Mouse (Mus musculus) liver, adult 2 months (tissue): Measurements from ENCODE around the gene Sema4d. TPM values are rescaled to one million over a fixed set of nuclear protein-coding genes. Genes with fewer than 3 reads are reported as not detected.

Source experiments
- DNase-seq: peaks from one replicate; pipeline ENCODE4 v3.0.0-alpha.2; 2011; ENCODE audit warnings: low read depth, low spot score; ENCODE audit errors: extremely low read depth
- H3K27ac ChIP-seq: fragments of 200-500 bp; replicated peaks from 2 replicates; pipeline ENCODE4 v1.5.1; 2012; ENCODE audit warnings: low read depth, mild to moderate bottlenecking, control low read depth, inconsistent platforms, low read length; ENCODE audit not compliant: insufficient read depth
- H3K27me3 ChIP-seq: fragments of 200-500 bp; 2 replicates; pipeline ENCODE4 v1.6.1; 2012; ENCODE audit warnings: mild to moderate bottlenecking, moderate library complexity, low read length, inconsistent platforms; ENCODE audit not compliant: control insufficient read depth, insufficient read depth
- H3K36me3 ChIP-seq: fragments of 200-500 bp; 2 replicates; pipeline ENCODE4 v1.6.1; 2012; ENCODE audit warnings: low read length, inconsistent platforms; ENCODE audit not compliant: control insufficient read depth, insufficient read depth
- H3K4me1 ChIP-seq: fragments of 200-500 bp; 2 replicates; pipeline ENCODE4 v1.6.1; 2011; ENCODE audit warnings: low read length; ENCODE audit not compliant: control insufficient read depth, insufficient read depth
- H3K4me3 ChIP-seq: fragments of 200-500 bp; 2 replicates; pipeline ENCODE4 v1.5.1; 2011; ENCODE audit warnings: low read depth, mild to moderate bottlenecking, control low read depth, low read length, moderate library complexity; ENCODE audit not compliant: insufficient read depth
- H3K79me2 ChIP-seq: fragments of 200-500 bp; 2 replicates; pipeline ENCODE4 v1.6.1; 2012; ENCODE audit warnings: inconsistent platforms, mild to moderate bottlenecking, low read length, moderate library complexity; ENCODE audit not compliant: control insufficient read depth, insufficient read depth
- H3K9ac ChIP-seq: fragments of 200-500 bp; 2 replicates; pipeline ENCODE4 v1.6.1; 2012; ENCODE audit warnings: low read depth, mild to moderate bottlenecking, control low read depth, inconsistent platforms, low read length
- CTCF ChIP-seq: fragments of 200-500 bp; IDR thresholded peaks from 2 replicates; pipeline ENCODE4 v1.5.1; 2011; ENCODE audit warnings: low read depth, low read length, control low read depth
- POLR2A ChIP-seq: fragments of 200-500 bp; IDR thresholded peaks from 2 replicates; pipeline ENCODE4 v1.6.1; 2011; ENCODE audit warnings: low read length, control low read depth; ENCODE audit not compliant: insufficient read depth; ENCODE audit errors: extremely low read depth
- WGBS: fragments of 180-500 bp; shearing (Covaris S2); methylation state at CpG from one replicate; pipeline ENCODE4 v1.1.7; 2018; 5-methylcytosine and 5-hydroxymethylcytosine counted together
- polyA plus RNA-seq: library from polyadenylated mRNA; depleted of rRNA; stranded (reverse); fragments of >200 nt; gene quantifications from 2 replicates; pipeline ENCODE4 v1.2.3, GENCODE M21; 2012
- total RNA-seq: library from RNA; depleted of rRNA; stranded (reverse); fragments of >200 nt; gene quantifications from 2 replicates; pipeline ENCODE4 v1.2.3, GENCODE M21; 2014

Gene Sema4d
- total and polyA plus RNA-seq, 2 experiments: 0.74 to 0.94 TPM

- WGBS: 90% methylated on average over 10 of the region's 10 CpGs
- Histone ChIP-seq H3K4me3 (no peak overlapping the region), H3K27ac (no peak overlapping the region), H3K9ac (no peak overlapping the region), H3K27me3 (no peaks in the 10 kb centered on the region), H3K79me2 (no peaks in the 10 kb centered on the region), H3K4me1 (no peaks in the 10 kb centered on the region), H3K36me3 (no peaks in the 10 kb centered on the region)
- no peak for DNase-seq
- TF ChIP-seq POLR2A: no peak
- TF ChIP-seq CTCF: no peak
Observed at GRCm38 (mm10) chr13:51771802-51772206, 21.7 kb downstream of the Sema4d start.

GRCm38 (mm10) chr13:51770647-51771427 lies 22.7 kb downstream of the Sema4d start:
- no peaks in the 10 kb centered on the region for H3K27me3 ChIP-seq
- H3K9ac ChIP-seq: no peak overlapping the region
- no peak overlapping the region for H3K27ac ChIP-seq
- H3K79me2 ChIP-seq: no peaks in the 10 kb centered on the region
- no peaks in the 10 kb centered on the region for H3K4me1 ChIP-seq
- no peak for DNase-seq
- H3K36me3 ChIP-seq: no peaks in the 10 kb centered on the region
- no peak overlapping the region for H3K4me3 ChIP-seq
- TF ChIP-seq CTCF (no peak), POLR2A (no peak)
- 90% methylated on average over 14 of the region's 14 CpGs for WGBS

- H3K9ac ChIP-seq: no peak overlapping the region
- H3K27ac ChIP-seq: no peak overlapping the region
- H3K4me3 ChIP-seq: no peak overlapping the region
- H3K4me1 ChIP-seq: no peaks in the 10 kb centered on the region
- WGBS: 65% methylated on average over 14 of the region's 14 CpGs
- no peaks in the 10 kb centered on the region for H3K36me3 ChIP-seq
- H3K79me2 ChIP-seq: no peaks in the 10 kb centered on the region
- TF ChIP-seq POLR2A: no peak
- no peak for TF ChIP-seq CTCF
- H3K27me3 ChIP-seq: no peaks in the 10 kb centered on the region
- no peak for DNase-seq
Observed at GRCm38 (mm10) chr13:51767991-51768761, 25.4 kb downstream of the Sema4d start.

- TF ChIP-seq POLR2A (no peak), CTCF (no peak)
- no peak overlapping the region for H3K9ac ChIP-seq
- H3K27me3 ChIP-seq: no peaks in the 10 kb centered on the region
- WGBS: 78% methylated on average over 8 of the region's 8 CpGs
- no peak overlapping the region for H3K4me3 ChIP-seq
- H3K4me1 ChIP-seq: no peaks in the 10 kb centered on the region
- DNase-seq: no peak
- H3K36me3 ChIP-seq: no peaks in the 10 kb centered on the region
- no peaks in the 10 kb centered on the region for H3K79me2 ChIP-seq
- H3K27ac ChIP-seq: no peak overlapping the region
Observed at GRCm38 (mm10) chr13:51767513-51767912, 26.0 kb downstream of the Sema4d start.

DNA sequence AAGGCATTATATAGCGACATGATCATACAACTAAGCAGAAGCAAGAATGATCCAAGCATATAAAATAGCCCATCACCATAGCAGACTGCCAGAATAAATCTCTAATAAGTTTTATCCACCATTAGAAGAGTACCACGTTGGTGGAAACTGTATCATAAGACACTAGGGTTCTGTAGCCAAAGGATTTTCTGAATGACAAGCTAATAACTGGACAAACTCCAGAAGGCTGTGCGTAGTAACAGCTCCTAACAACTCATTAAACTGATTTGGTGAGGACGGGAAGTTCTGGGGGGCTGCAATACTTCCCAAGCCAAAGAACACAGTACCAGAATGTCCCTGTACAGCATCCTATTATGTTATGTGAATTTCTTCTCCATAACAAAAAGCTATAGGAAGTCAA lies 26.8 kb downstream of the Sema4d start:
- no peak for TF ChIP-seq CTCF
- TF ChIP-seq POLR2A: no peak
- no peaks in the 10 kb centered on the region for H3K79me2 ChIP-seq
- H3K36me3 ChIP-seq: no peaks in the 10 kb centered on the region
- H3K27me3 ChIP-seq: no peaks in the 10 kb centered on the region
- no peak for DNase-seq
- H3K4me1 ChIP-seq: no peaks in the 10 kb centered on the region
- no peak overlapping the region for H3K27ac ChIP-seq
- WGBS: 85% methylated on average over 4 of the region's 4 CpGs
- no peak overlapping the region for H3K4me3 ChIP-seq
- H3K9ac ChIP-seq: no peak overlapping the region
